Mouse (Mus musculus): Measurements from ENCODE around the gene Cstf1. TPM values are rescaled to one million over a fixed set of nuclear protein-coding genes. Genes with fewer than 3 reads are reported as not detected.

Gene Cstf1
- polyA plus RNA-seq, 2 experiments, result 23.9 to 24.0 TPM

- Histone ChIP-seq H3K27ac (no peak overlapping the region), H3K4me2 (ENCODE audit: low read depth) (no peak overlapping the region), H3K4me3 (ENCODE audit: insufficient read depth in 1 of 2, low read depth in 2 of 2, low read length in 2 of 2) (no peak overlapping the region), H3K9me3 (ENCODE audit: control insufficient read depth, low read length) (no peaks in the 10 kb centered on the region), H3K9ac (replicated peaks) (no peak overlapping the region), H3K4me1 (replicated peaks; ENCODE audit: control insufficient read depth in 2 of 2, insufficient read depth in 2 of 2, low read length in 1 of 2) (no peaks in the 10 kb centered on the region), H3K27me3 (ENCODE audit: control insufficient read depth, insufficient read depth, low read length) (no peaks in the 10 kb centered on the region), H3K36me3 (replicated peaks; ENCODE audit: control insufficient read depth, insufficient read depth, low read depth) (peaks cover 56% of the 10 kb centered on the region)
- ATAC-seq (ENCODE audit: insufficient read depth) (no peak), DNase-seq (ENCODE audit: low read depth in 3 of 3, low spot score in 3 of 3) (no peak)
- WGBS (ENCODE audit: insufficient replicate concordance), result 88% methylated on average over 11 of the region's 11 CpGs
- TF ChIP-seq EP300 (IDR thresholded peaks at IDR 0.05; ENCODE audit: low read depth) (no peak), CTCF (IDR thresholded peaks at IDR 0.05; ENCODE audit: low read depth) (no peak)
Measured at GRCm38 (mm10) chr2:172381341-172381740, 10.9 kb downstream of the Cstf1 start.

- no peak for TF ChIP-seq EP300 (IDR thresholded peaks at IDR 0.05; ENCODE audit: low read depth)
- TF ChIP-seq CTCF (IDR thresholded peaks at IDR 0.05; ENCODE audit: low read depth), result no peak
- Histone ChIP-seq H3K4me2 (ENCODE audit: low read depth) (no peak overlapping the region), H3K27ac (no peak overlapping the region), H3K4me3 (ENCODE audit: insufficient read depth in 1 of 2, low read depth in 2 of 2, low read length in 2 of 2) (no peak overlapping the region), H3K9ac (replicated peaks) (no peak overlapping the region), H3K27me3 (ENCODE audit: control insufficient read depth, insufficient read depth, low read length) (no peaks in the 10 kb centered on the region), H3K9me3 (ENCODE audit: control insufficient read depth, low read length) (no peaks in the 10 kb centered on the region), H3K36me3 (replicated peaks; ENCODE audit: control insufficient read depth, insufficient read depth, low read depth) (peaks cover 52% of the 10 kb centered on the region), H3K4me1 (replicated peaks; ENCODE audit: control insufficient read depth in 2 of 2, insufficient read depth in 2 of 2, low read length in 1 of 2) (no peaks in the 10 kb centered on the region)
- no peak for ATAC-seq (ENCODE audit: insufficient read depth)
- WGBS (ENCODE audit: insufficient replicate concordance), result 78% methylated on average over 12 of the region's 12 CpGs
- DNase-seq (ENCODE audit: low read depth in 3 of 3, low spot score in 3 of 3), result no peak
Measured at GRCm38 (mm10) chr2:172381898-172382297, 11.4 kb downstream of the Cstf1 start.

GRCm38 (mm10) chr2:172384715-172385114, 14.2 kb downstream of the Cstf1 start:
- ATAC-seq (ENCODE audit: insufficient read depth), result no peak
- no peaks in the 10 kb centered on the region for H3K27me3 ChIP-seq (ENCODE audit: control insufficient read depth, insufficient read depth, low read length)

GRCm38 (mm10) chr2:172390341-172390740, 19.9 kb downstream of the Cstf1 start:
- TF ChIP-seq EP300 (IDR thresholded peaks at IDR 0.05; ENCODE audit: low read depth) (no peak), CTCF (IDR thresholded peaks at IDR 0.05; ENCODE audit: low read depth) (no peak)
- H3K36me3 ChIP-seq (replicated peaks; ENCODE audit: control insufficient read depth, insufficient read depth, low read depth), result no peaks in the 10 kb centered on the region
- no peak for ATAC-seq (ENCODE audit: insufficient read depth)
- no peak for DNase-seq (ENCODE audit: low read depth in 3 of 3, low spot score in 3 of 3)
- no peak overlapping the region for H3K4me2 ChIP-seq (ENCODE audit: low read depth)
- no peaks in the 10 kb centered on the region for H3K27me3 ChIP-seq (ENCODE audit: control insufficient read depth, insufficient read depth, low read length)
- 37% methylated on average over 6 of the region's 6 CpGs for WGBS (ENCODE audit: insufficient replicate concordance)
- no peak overlapping the region for H3K9ac ChIP-seq (replicated peaks)
- no peak overlapping the region for H3K27ac ChIP-seq
- H3K9me3 ChIP-seq (ENCODE audit: control insufficient read depth, low read length), result no peaks in the 10 kb centered on the region
- peaks cover 0 to 7% of the 10 kb centered on the region in 2 experiments; a peak in 2 of 4 replicates for H3K4me1 ChIP-seq (replicated peaks; ENCODE audit: control insufficient read depth in 2 of 2, insufficient read depth in 2 of 2, low read length in 1 of 2)
- H3K4me3 ChIP-seq (ENCODE audit: insufficient read depth in 1 of 2, low read depth in 2 of 2, low read length in 2 of 2), result no peak overlapping the region

More at GRCm38 (mm10) chr2:172384715-172385114, 14.2 kb downstream of the Cstf1 start:
- Histone ChIP-seq H3K36me3 (replicated peaks; ENCODE audit: control insufficient read depth, insufficient read depth, low read depth) (peaks cover 25% of the 10 kb centered on the region), H3K4me2 (ENCODE audit: low read depth) (no peak overlapping the region), H3K9ac (replicated peaks) (no peak overlapping the region), H3K4me1 (replicated peaks; ENCODE audit: control insufficient read depth in 2 of 2, insufficient read depth in 2 of 2, low read length in 1 of 2) (no peaks in the 10 kb centered on the region), H3K27ac (no peak overlapping the region), H3K9me3 (ENCODE audit: control insufficient read depth, low read length) (no peaks in the 10 kb centered on the region), H3K4me3 (ENCODE audit: insufficient read depth in 1 of 2, low read depth in 2 of 2, low read length in 2 of 2) (no peak overlapping the region)
- 73% methylated on average over 3 of the region's 3 CpGs for WGBS (ENCODE audit: insufficient replicate concordance)
- no peak for DNase-seq (ENCODE audit: low read depth in 3 of 3, low spot score in 3 of 3)
- TF ChIP-seq CTCF (IDR thresholded peaks at IDR 0.05; ENCODE audit: low read depth), result no peak
- no peak for TF ChIP-seq EP300 (IDR thresholded peaks at IDR 0.05; ENCODE audit: low read depth)

GRCm38 (mm10) chr2:172392041-172392521, 21.6 kb downstream of the Cstf1 start:
- 61% methylated on average over 10 of the region's 10 CpGs for WGBS (ENCODE audit: insufficient replicate concordance)

More at GRCm38 (mm10) chr2:172392041-172392521, 21.6 kb downstream of the Cstf1 start:
- H3K4me2 ChIP-seq (ENCODE audit: low read depth), result no peak overlapping the region
- no peak for ATAC-seq (ENCODE audit: insufficient read depth)
- no peak overlapping the region for H3K27ac ChIP-seq
- H3K27me3 ChIP-seq (ENCODE audit: control insufficient read depth, insufficient read depth, low read length), result no peaks in the 10 kb centered on the region
- no peaks in the 10 kb centered on the region for H3K9me3 ChIP-seq (ENCODE audit: control insufficient read depth, low read length)
- no peak for DNase-seq (ENCODE audit: low read depth in 3 of 3, low spot score in 3 of 3)
- TF ChIP-seq CTCF (IDR thresholded peaks at IDR 0.05; ENCODE audit: low read depth) (no peak), EP300 (IDR thresholded peaks at IDR 0.05; ENCODE audit: low read depth) (no peak)
- no peak overlapping the region for H3K9ac ChIP-seq (replicated peaks)
- H3K4me3 ChIP-seq (ENCODE audit: insufficient read depth in 1 of 2, low read depth in 2 of 2, low read length in 2 of 2), result no peak overlapping the region
- peaks cover 0 to 7% of the 10 kb centered on the region in 2 experiments; a peak in 2 of 4 replicates for H3K4me1 ChIP-seq (replicated peaks; ENCODE audit: control insufficient read depth in 2 of 2, insufficient read depth in 2 of 2, low read length in 1 of 2)
- H3K36me3 ChIP-seq (replicated peaks; ENCODE audit: control insufficient read depth, insufficient read depth, low read depth), result no peaks in the 10 kb centered on the region

All from liver, embryonic 14.5 days (tissue).